9 mouse cellular contexts compared by ENCODE assay signal in genomic region chr9:90241618-90242017, GRCm38 (mm10). TPM values are rescaled to one million over a fixed set of nuclear protein-coding genes. Genes with fewer than 3 reads are reported as not detected.
DNase-seq lines count a peak whose midpoint lies in the region; ATAC-seq and TF ChIP-seq lines count a peak whose summit lies in the region.
"Had no signal": no experiment of that assay in that cellular context is flagged by ENCODE, and none has a peak within 500 bp of the region (broad histone marks: within the 10 kb centered on the region; RNA-seq: fewer than 3 reads in every experiment).

No protein-coding gene starts in this region.

- H3K9ac ChIP-seq in forebrain, embryonic 14.5 days (ENCODE audit: low read length): no peak overlapping the region
- no peak overlapping the region for H3K9ac ChIP-seq in midbrain, postnatal 0 days (replicated peaks; ENCODE audit: low read length, poor library complexity, severe bottlenecking)
- H3K9ac ChIP-seq in midbrain, embryonic 14.5 days (replicated peaks; ENCODE audit: low read length): no peak overlapping the region
- H3K9ac ChIP-seq in stomach, postnatal 0 days (ENCODE audit: low read length): no peak overlapping the region

- H3K27ac ChIP-seq in forebrain, embryonic 14.5 days (ENCODE audit: low read depth, low read length): no peak overlapping the region
- no peak overlapping the region for H3K27ac ChIP-seq in forebrain, embryonic 10.5 days
- no peak overlapping the region for H3K27ac ChIP-seq in midbrain, postnatal 0 days (ENCODE audit: low read depth, low read length)
- H3K27ac ChIP-seq in midbrain, embryonic 14.5 days (replicated peaks; ENCODE audit: low read depth, low read length): no peak overlapping the region
- no peak overlapping the region for H3K27ac ChIP-seq in cortical plate, adult 2 months (ENCODE audit: insufficient read depth, low read length)
- H3K27ac ChIP-seq in stomach, postnatal 0 days (replicated peaks): no peak overlapping the region

- H3K27me3 ChIP-seq in forebrain, embryonic 14.5 days (replicated peaks; ENCODE audit: control insufficient read depth, insufficient read depth, low read length): no peaks in the 10 kb centered on the region
- H3K27me3 ChIP-seq in forebrain, embryonic 10.5 days (ENCODE audit: poor library complexity, severe bottlenecking): no peaks in the 10 kb centered on the region
- H3K27me3 ChIP-seq in midbrain, postnatal 0 days (ENCODE audit: insufficient read depth, low read length): no peaks in the 10 kb centered on the region
- no peaks in the 10 kb centered on the region for H3K27me3 ChIP-seq in midbrain, embryonic 14.5 days (ENCODE audit: control insufficient read depth, insufficient read depth, low read length)
- H3K27me3 ChIP-seq in stomach, postnatal 0 days (ENCODE audit: control insufficient read depth, insufficient read depth, low read length): no peaks in the 10 kb centered on the region

- ATAC-seq in forebrain, embryonic 14.5 days: no peak
- no peak for ATAC-seq in midbrain, postnatal 0 days (ENCODE audit: low FRiP score)
- no peak for ATAC-seq in midbrain, embryonic 14.5 days (ENCODE audit: low FRiP score, low TSS enrichment)
- ATAC-seq in stomach, postnatal 0 days (ENCODE audit: low FRiP score, low TSS enrichment): no peak

- H3K4me1 ChIP-seq in forebrain, embryonic 14.5 days (ENCODE audit: control insufficient read depth, insufficient read depth, low read length): no peaks in the 10 kb centered on the region
- no peaks in the 10 kb centered on the region for H3K4me1 ChIP-seq in forebrain, embryonic 10.5 days
- no peaks in the 10 kb centered on the region for H3K4me1 ChIP-seq in midbrain, postnatal 0 days (ENCODE audit: insufficient read depth, low read length)
- no peaks in the 10 kb centered on the region for H3K4me1 ChIP-seq in midbrain, embryonic 14.5 days (ENCODE audit: control insufficient read depth, insufficient read depth, low read length)
- H3K4me1 ChIP-seq in cortical plate, adult 2 months (ENCODE audit: control insufficient read depth, insufficient read depth, low read length): no peaks in the 10 kb centered on the region
- no peaks in the 10 kb centered on the region for H3K4me1 ChIP-seq in stomach, postnatal 0 days (replicated peaks; ENCODE audit: control insufficient read depth, insufficient read depth)

- H3K9me3 ChIP-seq in forebrain, embryonic 14.5 days (replicated peaks; ENCODE audit: control insufficient read depth, low read length): no peaks in the 10 kb centered on the region
- H3K9me3 ChIP-seq in forebrain, embryonic 10.5 days: no peaks in the 10 kb centered on the region
- no peaks in the 10 kb centered on the region for H3K9me3 ChIP-seq in midbrain, postnatal 0 days (ENCODE audit: low read length)
- no peaks in the 10 kb centered on the region for H3K9me3 ChIP-seq in midbrain, embryonic 14.5 days (ENCODE audit: control insufficient read depth, low read length)
- no peaks in the 10 kb centered on the region for H3K9me3 ChIP-seq in stomach, postnatal 0 days (ENCODE audit: control insufficient read depth, low read length)

- TF ChIP-seq POLR2A in cortical plate, adult 2 months (IDR thresholded peaks at IDR 0.05; ENCODE audit: extremely low read depth, insufficient read depth, low read length): no peak

- WGBS in forebrain, embryonic 14.5 days: 66% methylated on average over 7 of the region's 7 CpGs
- 68% methylated on average over 7 of the region's 7 CpGs for WGBS in forebrain, embryonic 10.5 days
- WGBS in midbrain, postnatal 0 days: 72% methylated on average over 7 of the region's 7 CpGs
- 69% methylated on average over 7 of the region's 7 CpGs for WGBS in midbrain, embryonic 14.5 days
- WGBS in stomach, postnatal 0 days: 68% methylated on average over 7 of the region's 7 CpGs

- no peak overlapping the region for H3K4me3 ChIP-seq in forebrain, embryonic 14.5 days (ENCODE audit: low read depth, low read length)
- no peak overlapping the region for H3K4me3 ChIP-seq in forebrain, embryonic 10.5 days
- no peak overlapping the region for H3K4me3 ChIP-seq in midbrain, postnatal 0 days (ENCODE audit: low read depth, low read length)
- no peak overlapping the region for H3K4me3 ChIP-seq in midbrain, embryonic 14.5 days (replicated peaks; ENCODE audit: low read depth, low read length)
- no peak overlapping the region for H3K4me3 ChIP-seq in cortical plate, adult 2 months (ENCODE audit: insufficient read depth, low read length)
- H3K4me3 ChIP-seq in stomach, postnatal 0 days (ENCODE audit: low read depth, low read length): no peak overlapping the region

- H3K4me2 ChIP-seq in forebrain, embryonic 14.5 days (ENCODE audit: low read length): no peak overlapping the region
- H3K4me2 ChIP-seq in midbrain, postnatal 0 days (ENCODE audit: low read depth, low read length, poor library complexity, severe bottlenecking): no peak overlapping the region
- no peak overlapping the region for H3K4me2 ChIP-seq in midbrain, embryonic 14.5 days (ENCODE audit: low read length)
- no peak overlapping the region for H3K4me2 ChIP-seq in stomach, postnatal 0 days (replicated peaks; ENCODE audit: low read depth)

- peak; percentile 53 for TF ChIP-seq CTCF in midbrain, postnatal 0 days (IDR thresholded peaks at IDR 0.05)
- peak; percentile 33 for TF ChIP-seq CTCF in cortical plate, adult 2 months (IDR thresholded peaks at IDR 0.05; ENCODE audit: extremely low read depth, insufficient read depth, low read length)
- peak; percentile 67 for TF ChIP-seq CTCF in stomach, postnatal 0 days (IDR thresholded peaks at IDR 0.05; ENCODE audit: low read depth)

- peaks cover 6% of the 10 kb centered on the region; the same call in 1 of the 2 replicates for H3K36me3 ChIP-seq in forebrain, embryonic 14.5 days (ENCODE audit: control insufficient read depth, insufficient read depth, low read length)
- H3K36me3 ChIP-seq in forebrain, embryonic 10.5 days (replicated peaks): peaks cover 42% of the 10 kb centered on the region
- peaks cover 8% of the 10 kb centered on the region; the same call in 1 of the 2 replicates for H3K36me3 ChIP-seq in midbrain, postnatal 0 days (ENCODE audit: insufficient read depth, low read length)
- H3K36me3 ChIP-seq in midbrain, embryonic 14.5 days (ENCODE audit: control insufficient read depth, insufficient read depth, low read length): peaks cover 9% of the 10 kb centered on the region; the same call in 1 of the 2 replicates
- peaks cover 5% of the 10 kb centered on the region for H3K36me3 ChIP-seq in stomach, postnatal 0 days (ENCODE audit: control insufficient read depth, insufficient read depth, low read length)

- no peak for TF ChIP-seq EP300 in stomach, postnatal 0 days (optimal IDR thresholded peaks at IDR 0.05)

- DNase-seq in forebrain, embryonic 14.5 days (ENCODE audit: low spot score): peak; percentile 19
- no peak for DNase-seq in forebrain, embryonic 10.5 days (ENCODE audit: extremely low spot score, low spot score)
- peak; percentile 30 for DNase-seq in midbrain, postnatal 0 days (ENCODE audit: low spot score)
- DNase-seq in midbrain, embryonic 14.5 days: no peak
- no peak for DNase-seq in stomach, postnatal 0 days (ENCODE audit: low spot score)
- DNase-seq in gastrocnemius, postnatal 25 days: no peak
- DNase-seq in retina, embryonic 14.5 days (ENCODE audit: low spot score): no peak
- DNase-seq: lung, postnatal 4 days had no signal

RNA-seq across cellular contexts. Expression of gene Tbc1d2b, which starts 29.0 kb away (rescaled TPM):
- 4.3 and 6.5 TPM in 2 replicates for polyA plus RNA-seq in forebrain, embryonic 14.5 days (2014; fragmentation: Nextera tagmentation; extraction: Ambion mirVana)
- 7.8 and 8.0 TPM in 2 replicates for polyA plus RNA-seq in forebrain, embryonic 10.5 days (2016; fragmentation: Nextera tagmentation; extraction: Ambion mirVana)
- 17.8 and 21.6 TPM in 2 replicates for total RNA-seq in midbrain, postnatal 0 days (2014; rRNA removed)
- 3.2 and 3.7 TPM in 2 replicates for polyA plus RNA-seq in midbrain, postnatal 0 days (2015; fragmentation: Nextera tagmentation; extraction: Ambion mirVana)
- polyA plus RNA-seq in midbrain, embryonic 14.5 days (2014; fragmentation: Nextera tagmentation; extraction: Ambion mirVana): 4.1 and 6.9 TPM in 2 replicates
- 10.4 and 11.4 TPM in 2 replicates for polyA plus RNA-seq in cortical plate, adult 2 months (2012; rRNA removed)
- 6.6 and 7.7 TPM in 2 replicates for polyA plus RNA-seq in stomach, postnatal 0 days (2015; fragmentation: Nextera tagmentation; extraction: Ambion mirVana)
- 1 to 10 TPM; 4.7 to 8.2 TPM for total RNA-seq in gastrocnemius, postnatal 25 days (2021)

Comparison
In these comparisons a context has a peak if more than half of its experiments do, and no peak if none do; other contexts are left out.
1. DNase-seq: peak in forebrain, embryonic 14.5 days (single experiment) and midbrain, postnatal 0 days (single experiment); none in forebrain, embryonic 10.5 days (single experiment), midbrain, embryonic 14.5 days (single experiment), stomach, postnatal 0 days (single experiment), gastrocnemius, postnatal 25 days (single experiment) and retina, embryonic 14.5 days (single experiment).
2. Peak in every context shown above with its lines, with median percentiles within 50 percentile points of each other: CTCF ChIP-seq.